Mouse (Mus musculus): ENCODE measurements at regions not wholly inside any gene's neighbourhood (a gene's known extent, or its start where the extent isn't known, plus 50 kb on each side); places are given as distances from the start of the nearest gene placed in this dataset.

DNA sequence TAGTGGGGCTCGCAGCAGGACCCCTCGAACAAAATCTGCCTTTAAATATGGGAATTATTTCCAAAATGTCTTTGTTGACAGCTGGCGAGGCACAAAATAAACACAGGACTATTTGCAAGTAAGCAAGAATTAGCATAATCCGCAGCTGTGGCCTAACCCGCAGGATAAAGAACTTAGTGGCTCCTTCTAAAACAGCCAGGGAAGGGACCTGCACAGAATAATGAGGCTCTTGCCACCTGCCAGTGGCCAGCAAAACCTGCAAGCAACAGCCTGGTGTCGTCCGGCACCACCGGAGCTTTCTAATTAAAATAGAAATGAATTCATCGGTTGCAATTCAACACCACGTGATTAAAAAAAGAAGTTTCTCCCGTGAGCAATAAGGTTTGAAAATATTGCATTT lies 389.4 kb downstream of the Tmem132b start:
- TF ChIP-seq CTCF (IDR thresholded peaks at IDR 0.05) (no peak), POLR2A (IDR thresholded peaks at IDR 0.05; ENCODE audit: insufficient read depth, low read depth, low read length) (no peak)

All from heart, adult 2 months (tissue).